Mouse (Mus musculus) Patski (cell line): Measurements from ENCODE around the gene Mydgf. TPM values are rescaled to one million over a fixed set of nuclear protein-coding genes. Genes with fewer than 3 reads are reported as not detected.

Experiments used
- ATAC-seq: fragments of 100-300 bp; one replicate; pipeline ENCODE4 v1.8.0; 2021
- CTCF ChIA-PET: fragments of 350-600 bp; sonication (Branson Sonifier 250); formaldehyde crosslinking; loops from one replicate; lab custom pipeline; 2022; ENCODE audit warnings: inconsistent platforms; lab: Charles Lee
- POLR2A ChIA-PET: fragments of 350-600 bp; sonication (Branson Sonifier 250); formaldehyde crosslinking; loops from one replicate; lab custom pipeline; 2022; ENCODE audit warnings: antibody characterized with exemption, inconsistent platforms; lab: Charles Lee
- DNase-seq: peaks from one replicate; pipeline ENCODE4 v3.0.0-alpha.2; 2011; ENCODE audit warnings: low read depth, low spot score
- H3K27me3 ChIP-seq: fragments of 371-371 bp; one replicate; pipeline ENCODE4 v1.5.1; 2021
- CTCF ChIP-seq: fragments of 100-300 bp; IDR thresholded peaks from one replicate; pipeline ENCODE4 v1.5.1; 2021
- in situ Hi-C: fragments of 300-500 bp; cut with MboI; formaldehyde crosslinking; loops from 3 replicates; pipeline ENCODE4 v1.11.1; 2018; ENCODE audit warnings: low pct_unique_long_range_greater_than_20kb, mixed read lengths
- polyA plus RNA-seq: library from polyadenylated mRNA; unstranded; gene quantifications from one replicate; pipeline ENCODE4 v1.2.3, GENCODE M21; 2021

Gene Mydgf
- polyA plus RNA-seq, 1 experiment from 2014 or later, result 96.5 TPM

DNA sequence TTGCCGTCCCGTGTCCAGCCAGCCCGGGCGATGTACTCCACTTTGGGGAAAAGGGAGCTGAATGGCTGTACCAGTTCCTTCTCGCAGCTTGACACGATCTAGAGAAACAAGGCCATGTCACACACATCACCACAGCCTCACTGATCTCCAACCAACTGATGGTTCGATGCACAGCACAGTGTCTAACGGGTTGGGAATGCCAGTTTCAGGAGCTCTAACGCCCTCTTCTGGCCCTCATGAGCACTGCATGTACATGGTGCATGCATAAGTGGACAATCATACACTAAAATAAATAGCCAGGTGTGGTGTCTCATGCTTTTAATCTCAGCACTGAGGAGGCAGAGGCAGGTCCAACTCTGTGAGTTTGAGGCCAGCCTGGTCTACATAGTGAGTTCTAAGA is 16.9 kb upstream of the Mydgf start:
- TF ChIP-seq CTCF, result no peak
- in situ Hi-C loops, result loop anchor here (10.0 kb wide), 1 partner anchor 54 kb away; the partner anchor contains the start of gene Fem1a
- no peaks in the 10 kb centered on the region for H3K27me3 ChIP-seq
- DNase-seq (no peak), ATAC-seq (no peak)
- POLR2A ChIA-PET, result no interaction called here
- CTCF ChIA-PET, result interaction anchor here (1.3 to 1.5 kb wide), 2 partner anchors 11 to 89 kb away, joined by 3 to 4 read pairs; no protein-coding TSS in a partner anchor

DNA sequence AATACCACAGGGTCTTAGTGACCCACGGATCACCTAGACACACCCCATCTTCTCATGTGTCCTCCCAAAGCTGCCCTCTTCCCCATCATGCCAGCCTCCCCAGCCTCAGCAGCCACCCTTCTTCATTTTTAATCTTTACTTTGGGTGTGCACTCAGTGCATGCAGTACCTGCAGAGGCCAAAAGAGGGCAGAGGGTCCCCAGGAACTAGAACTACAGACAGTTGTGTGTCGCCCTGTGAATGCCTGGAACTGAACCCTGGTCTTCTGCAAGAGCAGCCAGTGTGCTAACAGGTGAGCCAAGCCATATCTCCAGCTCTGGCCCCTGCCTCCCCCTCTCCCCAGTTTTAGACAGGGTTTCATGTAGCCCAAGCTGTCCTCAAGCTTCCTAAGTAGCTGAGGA is 13.1 kb upstream of the Mydgf start:
- CTCF ChIA-PET, result interaction anchor here (1.1 to 1.4 kb wide), 3 partner anchors 11 to 59 kb away, joined by 3 to 5 read pairs (median 4); no protein-coding TSS in a partner anchor
- POLR2A ChIA-PET, result interaction anchor here (1.1 kb wide), 1 partner anchor 59 kb away, joined by 3 read pairs; no protein-coding TSS in a partner anchor
- no peak for TF ChIP-seq CTCF
- no peaks in the 10 kb centered on the region for H3K27me3 ChIP-seq
- in situ Hi-C loops, result no loop called here
- no peak for DNase-seq
- ATAC-seq, result no peak

DNA sequence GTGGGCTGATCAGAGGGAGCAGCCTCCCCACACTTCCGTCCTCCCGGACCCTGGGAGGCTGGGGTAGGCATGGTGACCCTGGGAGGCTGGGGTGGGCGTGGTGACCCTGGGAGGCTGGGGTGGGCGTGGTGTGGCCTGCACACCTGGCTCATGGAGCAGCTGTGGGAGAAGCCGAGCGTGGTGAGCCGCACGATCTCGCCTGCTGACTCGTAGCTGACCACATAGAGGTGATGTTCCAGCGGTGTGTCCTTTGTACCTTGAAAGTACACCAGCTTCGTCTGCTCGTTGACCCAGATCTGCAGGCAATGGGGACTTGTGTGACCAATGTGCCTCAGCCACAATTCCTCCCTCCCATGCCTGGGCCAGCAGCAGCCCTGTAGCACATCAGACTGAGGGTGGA is 11.0 kb upstream of the Mydgf start:
- ATAC-seq (no peak), DNase-seq (no peak)
- ChIA-PET CTCF (no interaction called here), POLR2A (no interaction called here)
- TF ChIP-seq CTCF, result no peak
- H3K27me3 ChIP-seq, result no peaks in the 10 kb centered on the region
- in situ Hi-C loops, result no loop called here

DNA sequence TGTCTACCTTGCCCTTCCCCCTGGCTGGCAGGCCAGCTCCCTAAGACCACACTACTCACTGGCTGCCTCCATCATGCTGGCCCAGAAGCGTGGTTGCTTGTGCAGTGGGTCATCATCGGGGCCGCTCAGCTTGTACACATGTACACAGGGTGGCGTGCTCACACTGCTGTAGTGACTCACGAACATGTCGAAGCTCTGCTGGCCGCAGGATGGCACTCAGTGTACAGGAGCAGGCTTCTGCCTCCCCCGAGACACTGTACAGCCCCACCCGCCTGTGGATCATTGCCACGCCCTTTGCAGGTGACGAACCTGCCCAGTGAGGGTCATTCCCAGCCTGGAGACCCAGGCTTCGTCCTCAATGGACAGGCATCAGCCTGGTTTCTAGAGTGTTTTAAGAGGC is 10.6 kb upstream of the Mydgf start:
- ATAC-seq (no peak), DNase-seq (no peak)
- POLR2A ChIA-PET, result no interaction called here
- in situ Hi-C loops, result no loop called here
- no peaks in the 10 kb centered on the region for H3K27me3 ChIP-seq
- TF ChIP-seq CTCF, result no peak
- CTCF ChIA-PET, result no interaction called here

DNA sequence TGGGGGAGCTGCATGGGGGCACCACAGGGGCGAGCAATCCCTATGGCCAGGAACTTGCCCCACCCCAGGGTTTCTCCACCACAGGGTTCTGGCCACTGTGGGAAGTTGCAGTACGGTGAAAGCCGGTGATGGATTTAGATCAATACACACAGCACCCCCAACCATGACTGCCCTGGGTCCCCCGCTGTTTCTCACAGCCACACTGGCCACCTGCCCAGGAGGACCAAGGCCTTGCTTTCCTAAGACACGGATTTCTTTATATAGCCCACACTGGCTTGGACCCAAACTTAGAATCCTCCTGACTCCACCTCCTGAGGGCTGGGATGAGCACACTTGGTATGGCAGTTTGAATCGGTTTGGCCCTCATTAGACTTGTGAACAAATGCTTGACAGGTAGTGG is 7.5 kb upstream of the Mydgf start:
- no peaks in the 10 kb centered on the region for H3K27me3 ChIP-seq
- ChIA-PET CTCF (no interaction called here), POLR2A (no interaction called here)
- TF ChIP-seq CTCF, result no peak
- in situ Hi-C loops, result no loop called here
- DNase-seq, result no peak
- ATAC-seq, result no peak

DNA sequence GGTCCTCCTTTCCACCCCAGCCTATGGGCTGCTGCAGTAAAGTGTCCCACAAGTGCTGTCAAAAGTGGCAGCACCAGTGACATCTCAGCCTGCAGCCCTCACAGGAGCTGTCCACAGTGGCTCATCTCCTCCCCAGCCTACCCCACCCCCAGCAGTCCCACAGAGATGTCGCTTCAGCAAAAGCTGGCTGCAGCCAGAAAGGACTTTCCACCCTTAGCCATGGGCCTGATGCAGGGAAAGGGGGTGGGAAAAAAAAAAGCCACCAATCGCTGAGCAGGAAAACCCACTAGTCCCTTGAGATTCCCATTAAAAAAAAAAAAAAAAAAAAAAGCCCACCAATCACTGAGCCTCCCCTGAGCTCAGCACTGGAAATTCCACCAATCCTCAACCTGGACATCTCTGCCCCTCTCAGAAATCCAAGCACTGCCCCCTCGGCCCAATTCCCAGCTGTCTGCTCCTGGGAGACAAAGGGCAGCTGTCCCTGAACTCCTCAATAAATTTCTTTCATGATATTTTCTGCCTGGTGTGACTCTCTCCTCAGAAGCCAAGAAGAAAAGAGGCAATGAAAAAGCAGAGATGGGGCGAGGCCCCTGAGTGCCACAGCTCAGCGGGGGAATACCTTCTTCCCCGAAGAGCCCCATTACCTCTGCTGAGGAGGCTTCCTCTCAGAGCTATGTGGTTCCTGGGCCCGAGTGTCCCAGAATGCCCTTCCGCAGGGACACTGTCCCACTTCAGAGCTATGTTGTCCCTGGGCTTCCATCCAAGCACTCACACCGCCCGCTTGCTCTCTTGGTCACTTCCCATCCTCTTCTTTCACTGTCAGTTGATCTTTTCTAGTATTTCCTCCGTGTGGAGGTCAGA is 1.8 kb upstream of the Mydgf start:
- TF ChIP-seq CTCF, result no peak
- ChIA-PET POLR2A (interaction anchor here (0.6 to 0.7 kb wide), 5 partner anchors 12 to 140 kb away, joined by 3 to 6 read pairs (median 4); partner anchors contain the start of gene Kdm4b), CTCF (interaction anchor here (1.2 to 1.6 kb wide), 2 partner anchors 33 to 70 kb away, joined by 3 to 4 read pairs; partner anchors contain the start of gene Dpp9)
- DNase-seq (no peak), ATAC-seq (no peak)
- no peaks in the 10 kb centered on the region for H3K27me3 ChIP-seq
- in situ Hi-C loops, result no loop called here

DNA sequence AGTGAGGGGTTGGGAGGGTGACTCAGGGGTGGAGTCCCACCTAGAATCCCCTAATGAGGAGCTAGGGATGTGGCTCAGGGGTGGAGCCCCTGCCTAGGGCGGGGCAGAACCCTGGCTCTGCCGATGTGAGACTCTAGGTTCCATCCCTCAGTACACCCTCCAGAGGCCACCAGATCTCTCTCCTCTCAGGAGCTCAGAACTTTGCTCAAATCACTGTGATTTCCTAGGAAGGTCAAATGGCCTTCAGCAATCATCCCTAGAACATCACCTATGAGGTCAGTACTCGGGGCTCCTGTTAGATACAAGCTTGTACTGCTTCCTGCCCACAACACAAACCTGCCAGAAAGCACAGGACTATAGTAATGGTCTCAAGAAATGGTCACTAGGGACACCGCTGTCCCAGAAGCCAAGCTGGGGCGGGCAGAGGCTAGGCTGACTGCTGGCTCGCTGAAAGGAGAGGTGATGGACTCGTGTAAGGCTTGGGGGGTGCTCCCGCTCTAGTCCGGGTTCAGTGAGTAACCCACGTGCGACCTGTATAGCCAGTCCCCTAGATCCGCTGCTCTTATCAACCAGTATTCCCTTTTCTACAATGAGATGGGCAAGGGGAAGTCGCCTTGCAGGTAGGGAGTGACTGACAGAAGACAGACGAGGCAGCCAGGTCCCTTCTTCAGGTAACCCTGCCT is 604 bp downstream of the Mydgf start:
- CTCF ChIA-PET, result interaction anchor here (0.8 kb wide), 1 partner anchor 13 kb away, joined by 3 read pairs; no protein-coding TSS in a partner anchor
- no peak for DNase-seq
- POLR2A ChIA-PET, result interaction anchor here (1.2 kb wide), 1 partner anchor 35 kb away, joined by 3 read pairs; the partner anchor contains the start of gene Dpp9
- no peak for TF ChIP-seq CTCF
- ATAC-seq, result peak; percentile 15
- no peaks in the 10 kb centered on the region for H3K27me3 ChIP-seq
- in situ Hi-C loops, result no loop called here

DNA sequence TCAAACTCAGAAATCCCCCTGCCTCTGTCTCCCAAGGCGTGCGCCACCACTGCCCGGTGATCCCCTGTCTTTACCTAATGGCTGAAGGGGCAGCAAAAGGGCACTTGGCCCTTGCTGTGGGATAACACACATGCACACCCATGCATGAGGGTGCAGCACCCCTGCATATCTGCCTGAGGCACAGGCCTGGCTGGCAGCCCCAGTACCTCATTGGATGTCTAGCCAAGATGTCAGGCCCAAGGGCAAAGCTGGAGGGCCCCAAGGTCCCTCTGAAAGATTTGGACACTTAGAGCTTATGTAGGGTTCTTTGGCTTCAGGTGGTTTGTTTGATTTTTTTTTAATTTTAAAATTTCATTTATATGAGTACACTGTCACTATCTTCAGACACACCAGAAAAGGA is 8.3 kb downstream of the Mydgf start:
- POLR2A ChIA-PET, result interaction anchor here (0.6 kb wide), 1 partner anchor 78 kb away, joined by 3 read pairs; no protein-coding TSS in a partner anchor
- CTCF ChIA-PET, result no interaction called here
- H3K27me3 ChIP-seq, result no peaks in the 10 kb centered on the region
- in situ Hi-C loops, result no loop called here
- no peak for DNase-seq
- ATAC-seq, result no peak
- no peak for TF ChIP-seq CTCF

DNA sequence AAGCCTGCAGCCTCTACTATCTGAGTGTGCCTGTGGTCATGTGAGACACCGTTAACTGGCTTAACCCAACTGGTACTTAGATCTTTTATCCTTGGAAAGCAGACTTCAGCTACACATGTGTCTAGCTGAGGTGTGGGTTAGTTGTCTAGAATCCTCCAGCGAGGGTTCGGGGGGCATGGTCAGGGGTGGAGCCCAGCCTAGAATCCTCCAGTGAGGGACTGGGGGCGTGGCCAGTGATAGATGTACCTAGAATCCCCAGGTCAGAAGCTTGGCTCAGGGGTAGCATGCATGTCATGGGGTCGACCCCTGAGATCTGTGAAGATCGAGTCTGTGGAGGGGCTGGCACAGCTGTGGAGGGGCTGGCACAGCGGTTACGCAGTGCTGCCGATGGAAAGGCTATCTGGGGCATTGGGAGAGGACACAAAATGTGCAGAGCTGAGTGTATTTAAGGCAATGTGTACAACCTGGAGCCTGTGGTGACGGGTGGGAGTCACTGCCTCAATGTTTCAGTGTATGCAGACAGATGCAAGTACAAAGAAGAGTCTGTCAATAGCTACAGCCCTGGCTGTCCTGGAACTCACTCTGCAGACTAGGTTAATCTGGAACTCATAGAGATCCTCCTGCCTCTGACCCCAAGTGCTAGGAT is 10.2 kb downstream of the Mydgf start:
- no peak for DNase-seq
- TF ChIP-seq CTCF, result no peak
- in situ Hi-C loops, result no loop called here
- ChIA-PET POLR2A (interaction anchor here (0.5 kb wide), 1 partner anchor 12 kb away, joined by 4 read pairs; no protein-coding TSS in a partner anchor), CTCF (no interaction called here)
- no peak for ATAC-seq
- H3K27me3 ChIP-seq, result no peaks in the 10 kb centered on the region

DNA sequence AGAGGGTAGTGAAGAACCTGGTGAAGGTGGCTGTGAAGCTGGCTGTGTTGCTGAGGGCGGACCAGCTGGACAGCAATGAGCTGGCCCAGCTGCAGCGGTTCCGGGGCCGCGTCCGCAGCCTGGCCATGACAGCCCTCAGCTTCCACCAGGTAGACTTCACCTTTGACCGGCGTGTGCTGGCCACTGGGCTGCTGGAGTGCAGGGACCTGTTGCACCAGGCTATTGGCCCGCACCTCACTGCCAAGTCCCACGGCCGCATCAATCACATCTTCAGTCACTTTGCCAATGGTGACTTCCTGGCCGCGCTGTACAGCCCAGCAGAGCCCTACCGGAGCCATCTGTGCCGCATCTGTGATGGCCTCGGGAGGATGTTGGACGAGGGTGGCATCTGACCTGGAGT is 11.8 kb downstream of the Mydgf start:
- no peak for DNase-seq
- in situ Hi-C loops, result no loop called here
- H3K27me3 ChIP-seq, result no peaks in the 10 kb centered on the region
- POLR2A ChIA-PET, result no interaction called here
- no peak for TF ChIP-seq CTCF
- no peak for ATAC-seq
- CTCF ChIA-PET, result no interaction called here
